Mouse (Mus musculus) small intestine, adult 2 months (tissue): ENCODE data around the gene Asb10.
A peak's percentile ranks its signal among the peaks of the same experiment; 100 is the strongest.

Experiments used
- CTCF ChIP-seq: fragments of 200-500 bp; IDR thresholded peaks from 2 replicates; pipeline ENCODE4 v1.5.1; 2012; ENCODE audit warnings: low read depth, mild to moderate bottlenecking, control low read depth, inconsistent platforms, low read length, moderate library complexity, mixed read lengths; ENCODE audit not compliant: insufficient replicate concordance, insufficient read length; ENCODE audit errors: extremely low read depth
- POLR2A ChIP-seq: fragments of 200-500 bp; IDR thresholded peaks from 2 replicates; pipeline ENCODE4 v1.6.1; 2012; ENCODE audit warnings: low read depth, mild to moderate bottlenecking, control low read depth, inconsistent platforms, low read length, moderate library complexity

GRCm38 (mm10) chr5:24486097-24486496 lies 54.7 kb downstream of the Asb10 start:
- TF ChIP-seq CTCF (peak; percentile 93), POLR2A (no peak)
